Mouse (Mus musculus) telencephalon, adult 2 months (tissue): ENCODE results near the gene Twsg1.

ENCODE experiments used
- DNase-seq: peaks from one replicate; pipeline ENCODE4 v3.0.0-alpha.2; 2011; ENCODE audit warnings: low read depth, low spot score

Twsg1 gene

GRCm38 (mm10) chr17:65933741-65934140 lies 17.3 kb downstream of the Twsg1 start:
- no peak for DNase-seq

- no peak for DNase-seq
Measured at GRCm38 (mm10) chr17:65931525-65931924, 19.5 kb downstream of the Twsg1 start.

- DNase-seq = peak; percentile 92
Measured at GRCm38 (mm10) chr17:65930960-65931359, 20.1 kb downstream of the Twsg1 start.

GRCm38 (mm10) chr17:65930158-65930826 lies 20.7 kb downstream of the Twsg1 start:
- DNase-seq = no peak

GRCm38 (mm10) chr17:65929319-65929978 lies 21.6 kb downstream of the Twsg1 start:
- no peak for DNase-seq

- DNase-seq = no peak
Measured at GRCm38 (mm10) chr17:65927077-65927476, 23.9 kb downstream of the Twsg1 start.

GRCm38 (mm10) chr17:65924218-65924617 lies 26.8 kb downstream of the Twsg1 start:
- DNase-seq = no peak

GRCm38 (mm10) chr17:65921975-65922374 lies 29.1 kb downstream of the Twsg1 start:
- DNase-seq = no peak

- DNase-seq = no peak
Measured at GRCm38 (mm10) chr17:65919235-65919634, 31.8 kb downstream of the Twsg1 start.

GRCm38 (mm10) chr17:65916135-65916668 lies 34.8 kb downstream of the Twsg1 start:
- DNase-seq = peak; percentile 42

GRCm38 (mm10) chr17:65914083-65914482 lies 36.9 kb downstream of the Twsg1 start:
- DNase-seq = no peak

- no peak for DNase-seq
Measured at GRCm38 (mm10) chr17:65912202-65912601, 38.8 kb downstream of the Twsg1 start.

- no peak for DNase-seq
Measured at GRCm38 (mm10) chr17:65911285-65912069, 39.5 kb downstream of the Twsg1 start.

- no peak for DNase-seq
Measured at GRCm38 (mm10) chr17:65908270-65908669, 42.8 kb downstream of the Twsg1 start.

GRCm38 (mm10) chr17:65906895-65907401 lies 44.1 kb downstream of the Twsg1 start:
- DNase-seq = no peak

- no peak for DNase-seq
Measured at GRCm38 (mm10) chr17:65906313-65906894, 44.6 kb downstream of the Twsg1 start.

GRCm38 (mm10) chr17:65905241-65905640 lies 45.8 kb downstream of the Twsg1 start:
- DNase-seq = no peak

- peak; percentile 80 for DNase-seq
Measured at GRCm38 (mm10) chr17:65903826-65904225, 47.2 kb downstream of the Twsg1 start.

- DNase-seq = no peak
Measured at GRCm38 (mm10) chr17:65903011-65903410, 48.0 kb downstream of the Twsg1 start.

- peak; percentile 36 for DNase-seq
Measured at GRCm38 (mm10) chr17:65902281-65902680, 48.7 kb downstream of the Twsg1 start.

- no peak for DNase-seq
Measured at GRCm38 (mm10) chr17:65896016-65896415, 55.0 kb downstream of the Twsg1 start.

- DNase-seq = no peak
Measured at GRCm38 (mm10) chr17:65889476-65889875, 61.5 kb downstream of the Twsg1 start.
